Mouse (Mus musculus) stomach, embryonic 14.5 days (tissue): ENCODE results near the gene Litaf. TPM values are rescaled to one million over a fixed set of nuclear protein-coding genes. Genes with fewer than 3 reads are reported as not detected.

Experiments
- ATAC-seq: fragments of 200-750 bp; cut with Nextera tagmentation; 2 replicates; pipeline ENCODE4 v1.8.0; 2017; ENCODE audit warnings: low read depth, moderate TSS enrichment; ENCODE audit not compliant: insufficient number of reproducible peaks, insufficient read depth, low FRiP score
- H3K27ac ChIP-seq: fragments of 300-500 bp; sonication (generic); 2 replicates; pipeline ENCODE4 v1.5.1; 2014; ENCODE audit warnings: mild to moderate bottlenecking, low read length, moderate library complexity, mixed read lengths
- H3K27me3 ChIP-seq: fragments of 300-500 bp; sonication (generic); 2 replicates; pipeline ENCODE4 v1.6.1; 2014; ENCODE audit warnings: low read length, control low read depth, mixed read lengths; ENCODE audit not compliant: control insufficient read depth, insufficient read depth
- H3K36me3 ChIP-seq: fragments of 300-500 bp; sonication (generic); 2 replicates; pipeline ENCODE4 v1.6.1; 2014; ENCODE audit warnings: mild to moderate bottlenecking, control low read depth, low read length, moderate library complexity, mixed read lengths; ENCODE audit not compliant: control insufficient read depth, insufficient read depth
- H3K4me1 ChIP-seq: fragments of 300-500 bp; sonication (generic); 2 replicates; pipeline ENCODE4 v1.6.1; 2014; ENCODE audit warnings: low read length, control low read depth, mixed read lengths; ENCODE audit not compliant: control insufficient read depth, insufficient read depth
- H3K4me2 ChIP-seq: fragments of 300-500 bp; sonication (generic); replicated peaks from 2 replicates; pipeline ENCODE4 v1.6.1; 2014; ENCODE audit warnings: low read depth, low read length, control low read depth
- H3K4me3 ChIP-seq: fragments of 300-500 bp; sonication (generic); 2 replicates; pipeline ENCODE4 v1.5.1; 2014; ENCODE audit warnings: low read depth, low read length, control low read depth
- H3K9ac ChIP-seq: fragments of 300-500 bp; sonication (generic); replicated peaks from 2 replicates; pipeline ENCODE4 v1.6.1; 2014; ENCODE audit warnings: low read depth, mild to moderate bottlenecking, control low read depth, low read length, moderate library complexity, mixed read lengths
- H3K9me3 ChIP-seq: fragments of 300-500 bp; sonication (generic); 2 replicates; pipeline ENCODE4 v1.6.1; 2016; ENCODE audit warnings: low read depth, low read length, control low read depth; ENCODE audit not compliant: control insufficient read depth
- WGBS: fragments of 180-500 bp; shearing (Covaris S2); extraction: QIAGEN DNeasy Blood & Tissue Kit; methylation state at CpG from one replicate; pipeline ENCODE4 v1.1.7; 2014; 5-methylcytosine and 5-hydroxymethylcytosine counted together
- polyA plus RNA-seq: library from polyadenylated mRNA; unstranded; fragments of >200 nt; fragmentation: Nextera tagmentation; extraction: Ambion mirVana; gene quantifications from 2 replicates; pipeline ENCODE4 v1.2.1, GENCODE M21; 2014

Gene Litaf
- polyA plus RNA-seq, 1 experiment from 2014 or later: 107 TPM

DNA sequence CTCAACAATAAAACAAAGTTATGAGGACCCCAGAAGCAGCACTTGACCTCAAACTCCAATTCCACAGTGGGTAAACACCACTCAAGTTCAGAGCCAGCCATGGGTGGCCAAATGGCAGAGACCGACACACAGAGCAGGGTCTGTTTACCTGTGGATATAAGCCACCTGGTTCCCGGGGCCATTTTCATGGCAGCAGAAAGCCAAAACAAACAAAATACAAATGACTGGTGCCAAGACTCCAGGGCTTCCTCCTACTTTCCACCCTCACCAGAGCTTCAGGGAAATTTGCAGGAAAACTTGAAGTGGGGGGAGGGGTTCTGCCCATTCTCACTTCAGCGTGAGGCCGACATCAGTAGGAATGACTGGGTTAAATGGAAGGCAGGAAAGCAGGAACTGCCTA lies 75.2 kb downstream of the Litaf start:
- Histone ChIP-seq H3K9ac (no peak overlapping the region), H3K9me3 (peaks cover 4% of the 10 kb centered on the region; the same call in 1 of the 2 replicates), H3K27me3 (no peaks in the 10 kb centered on the region), H3K4me2 (0 out of 2 replicates have a peak overlapping the region, but pooled peaks have one; percentile 4), H3K4me1 (peaks cover 8% of the 10 kb centered on the region; the same call in 1 of the 2 replicates), H3K27ac (no peak overlapping the region), H3K36me3 (peaks cover 6% of the 10 kb centered on the region; the same call in 1 of the 2 replicates), H3K4me3 (no peak overlapping the region)
- no peak for ATAC-seq
- 52% methylated on average over 4 of the region's 4 CpGs for WGBS

DNA sequence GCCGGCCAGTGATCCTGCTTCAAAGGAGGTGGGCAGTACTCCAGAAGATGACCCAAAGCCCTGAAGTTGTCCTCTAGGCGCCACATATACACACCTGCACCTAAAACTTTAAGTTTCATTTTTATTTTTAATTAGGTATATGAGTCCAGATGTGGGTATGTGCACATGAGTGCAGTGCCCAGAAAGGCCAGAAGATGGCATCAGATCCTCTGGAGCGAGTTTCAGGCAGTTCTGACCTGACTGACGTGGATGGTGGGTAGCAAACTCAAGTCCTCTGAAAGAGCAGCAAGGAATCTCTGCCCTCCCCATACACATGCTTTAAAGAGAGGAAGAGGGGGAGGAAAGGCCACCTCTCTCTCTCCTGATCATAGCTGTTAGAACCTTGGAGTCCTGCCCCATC lies 76.1 kb downstream of the Litaf start:
- ATAC-seq: no peak
- 91% methylated on average over 4 of the region's 4 CpGs for WGBS

DNA sequence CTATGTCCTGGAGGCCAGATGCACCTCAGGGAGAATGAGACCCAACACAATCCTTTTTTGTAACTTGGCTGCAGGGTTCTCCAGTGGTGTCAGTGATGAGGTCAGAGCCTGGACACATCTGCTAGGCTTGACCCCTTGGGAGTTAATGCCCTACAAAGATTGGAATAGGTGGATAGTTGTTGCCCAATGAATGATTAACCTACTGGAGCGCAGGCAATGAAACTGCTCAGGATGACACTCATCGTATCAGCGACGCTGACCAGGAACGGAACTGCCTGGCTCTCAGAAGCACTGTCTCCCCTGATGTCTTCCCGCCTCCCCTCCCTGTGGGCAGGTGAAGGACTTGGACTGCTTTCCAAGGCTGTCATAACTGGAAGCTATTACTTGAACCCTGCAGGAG lies 76.6 kb downstream of the Litaf start:
- WGBS: 97% methylated on average over 6 of the region's 6 CpGs
- Histone ChIP-seq H3K4me2 (no peak overlapping the region), H3K4me1 (peaks cover 8% of the 10 kb centered on the region; the same call in 1 of the 2 replicates), H3K4me3 (no peak overlapping the region), H3K36me3 (peaks cover 6% of the 10 kb centered on the region; the same call in 1 of the 2 replicates), H3K27ac (no peak overlapping the region), H3K27me3 (no peaks in the 10 kb centered on the region), H3K9me3 (peaks cover 4% of the 10 kb centered on the region; the same call in 1 of the 2 replicates), H3K9ac (no peak overlapping the region)
- ATAC-seq: no peak

More for the DNA sequence above, 76.1 kb downstream of the Litaf start:
- Histone ChIP-seq H3K4me1 (peaks cover 8% of the 10 kb centered on the region; the same call in 1 of the 2 replicates), H3K27me3 (no peaks in the 10 kb centered on the region), H3K9me3 (peaks cover 4% of the 10 kb centered on the region; the same call in 1 of the 2 replicates), H3K4me2 (no peak overlapping the region), H3K36me3 (peaks cover 6% of the 10 kb centered on the region; the same call in 1 of the 2 replicates), H3K9ac (no peak overlapping the region), H3K27ac (no peak overlapping the region), H3K4me3 (no peak overlapping the region)

DNA sequence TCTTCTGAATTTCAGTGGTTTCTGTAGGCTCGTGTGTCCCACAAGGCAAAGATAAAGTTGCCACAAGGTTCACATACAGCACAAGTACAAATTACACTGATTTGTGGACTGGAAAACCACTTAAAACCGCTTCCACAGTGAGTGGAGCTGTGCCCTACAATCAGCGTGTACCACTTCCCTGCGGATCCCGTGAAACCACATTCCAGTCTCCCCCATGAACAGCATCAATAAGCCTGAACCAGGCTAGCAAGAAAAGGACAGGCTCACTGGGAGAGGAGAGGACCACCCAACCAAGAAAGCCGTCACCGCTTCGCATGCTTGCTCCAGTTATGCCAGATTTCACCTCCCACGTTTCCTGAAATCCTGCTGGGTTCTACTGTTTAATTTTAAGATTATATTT lies 77.7 kb downstream of the Litaf start:
- no peak overlapping the region for H3K4me3 ChIP-seq
- no peak overlapping the region for H3K27ac ChIP-seq
- H3K9me3 ChIP-seq: peaks cover 4% of the 10 kb centered on the region; the same call in 1 of the 2 replicates
- 77% methylated on average over 9 of the region's 9 CpGs for WGBS
- no peaks in the 10 kb centered on the region for H3K27me3 ChIP-seq
- no peak overlapping the region for H3K4me2 ChIP-seq
- no peak overlapping the region for H3K9ac ChIP-seq
- no peak for ATAC-seq
- H3K4me1 ChIP-seq: peaks cover 8% of the 10 kb centered on the region; the same call in 1 of the 2 replicates
- H3K36me3 ChIP-seq: peaks cover 6% of the 10 kb centered on the region; the same call in 1 of the 2 replicates

DNA sequence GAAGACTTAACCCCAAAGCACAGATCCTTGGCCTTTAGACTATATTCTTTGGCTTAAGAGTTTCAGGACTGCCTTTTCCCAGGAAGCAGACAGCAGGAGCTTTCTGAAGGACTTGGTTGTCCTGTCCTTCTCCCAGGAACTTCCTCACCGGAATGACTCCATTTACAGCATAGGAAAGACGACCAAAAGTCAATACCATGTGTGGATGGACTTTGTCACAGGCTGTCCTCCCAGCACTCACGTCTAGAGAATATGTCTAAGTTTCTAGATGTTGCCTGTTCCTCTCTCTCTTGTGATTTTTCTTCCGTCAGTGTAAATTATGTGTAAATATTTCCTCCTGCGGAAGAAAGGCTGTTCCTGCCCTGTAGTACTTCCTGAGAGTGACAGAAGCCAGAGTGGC lies 81.4 kb downstream of the Litaf start:
- Histone ChIP-seq H3K4me2 (no peak overlapping the region), H3K4me3 (no peak overlapping the region), H3K4me1 (peaks cover 7% of the 10 kb centered on the region), H3K36me3 (peaks cover 4% of the 10 kb centered on the region; the same call in 1 of the 2 replicates), H3K27me3 (no peaks in the 10 kb centered on the region), H3K27ac (no peak overlapping the region; the same call in 1 of the 2 replicates), H3K9ac (no peak overlapping the region), H3K9me3 (no peaks in the 10 kb centered on the region)
- ATAC-seq: no peak
- 49% methylated on average over 5 of the region's 5 CpGs for WGBS

DNA sequence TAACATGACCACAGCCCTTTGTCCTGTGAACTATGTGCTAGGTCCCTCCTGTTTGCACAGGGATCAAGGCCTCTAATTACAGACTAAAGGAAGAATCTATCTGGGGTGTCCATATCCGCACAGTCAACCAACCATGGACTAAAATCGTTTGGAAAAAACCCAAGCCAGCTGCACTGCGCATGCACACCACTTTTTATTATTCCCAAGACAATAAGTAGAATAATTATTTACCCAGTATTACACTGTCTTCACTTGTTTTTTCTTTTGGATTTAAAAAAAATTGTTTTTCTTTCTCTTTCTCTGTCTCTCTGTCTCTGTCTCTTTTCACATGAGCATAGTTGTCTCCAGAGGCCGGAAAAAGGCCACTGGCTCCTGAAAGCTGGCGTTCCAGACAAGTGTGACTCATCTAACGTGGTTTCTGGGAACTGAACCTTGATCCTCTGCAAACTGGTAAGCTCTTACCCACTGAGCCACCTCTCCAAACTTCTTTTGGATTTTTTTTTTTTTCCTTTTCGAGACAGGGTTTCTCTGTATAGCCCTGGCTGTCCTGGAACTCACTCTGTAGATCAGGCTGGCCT lies 84.4 kb downstream of the Litaf start:
- peaks cover 14% of the 10 kb centered on the region for H3K4me1 ChIP-seq

DNA sequence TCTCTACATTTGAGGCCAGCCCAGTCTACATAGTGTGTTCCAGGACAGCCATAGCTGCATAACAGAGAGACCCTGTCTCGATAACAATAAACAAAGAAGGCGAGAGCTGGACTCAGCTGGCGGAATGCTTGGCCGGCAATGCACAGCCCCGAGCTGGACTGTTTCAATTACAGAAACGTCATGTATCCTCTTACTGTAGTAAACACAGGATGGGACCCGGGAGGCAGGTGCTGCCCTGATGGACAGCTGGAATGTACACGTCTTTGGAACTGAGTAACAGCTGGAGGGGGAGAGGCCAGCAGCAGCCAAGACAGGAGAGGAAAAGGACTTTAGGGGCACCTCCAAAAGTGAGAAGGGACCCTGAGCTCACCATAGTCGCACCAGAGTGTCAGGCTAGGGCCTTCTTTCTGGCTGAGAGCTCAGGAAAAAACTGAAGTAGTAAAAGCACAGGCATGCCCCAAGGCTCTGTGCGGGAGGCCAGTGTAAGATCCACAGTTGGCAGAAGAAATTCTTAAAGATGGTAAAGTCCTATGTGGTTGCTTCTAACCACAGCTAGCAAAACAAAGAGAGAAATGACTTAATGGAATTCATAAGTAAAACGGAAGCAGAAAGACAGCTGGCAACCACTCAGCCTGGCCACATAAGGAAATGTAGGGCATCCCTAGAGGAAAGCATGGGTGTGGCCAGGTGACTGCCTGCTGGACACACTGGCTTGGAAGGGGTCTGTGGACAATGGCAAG lies 86.7 kb downstream of the Litaf start:
- Histone ChIP-seq H3K27ac (peak overlapping the region; percentile 75; the same call in 1 of the 2 replicates), H3K4me3 (no peak overlapping the region), H3K36me3 (no peaks in the 10 kb centered on the region), H3K27me3 (no peaks in the 10 kb centered on the region), H3K9me3 (no peaks in the 10 kb centered on the region), H3K9ac (no peak overlapping the region), H3K4me2 (no peak overlapping the region), H3K4me1 (peaks cover 16% of the 10 kb centered on the region)
- WGBS: 34% methylated on average over 11 of the region's 11 CpGs
- peak; percentile 59; the same call in 1 of the 2 replicates for ATAC-seq

More for the DNA sequence above, 84.4 kb downstream of the Litaf start:
- H3K4me3 ChIP-seq: no peak overlapping the region
- H3K27me3 ChIP-seq: no peaks in the 10 kb centered on the region
- H3K4me2 ChIP-seq: no peak overlapping the region
- no peak overlapping the region for H3K27ac ChIP-seq
- no peaks in the 10 kb centered on the region for H3K36me3 ChIP-seq
- whole genome bisulfite sequencing: 69% methylated on average over 7 of the region's 7 CpGs
- no peak for ATAC-seq
- no peak overlapping the region for H3K9ac ChIP-seq
- no peaks in the 10 kb centered on the region for H3K9me3 ChIP-seq

DNA sequence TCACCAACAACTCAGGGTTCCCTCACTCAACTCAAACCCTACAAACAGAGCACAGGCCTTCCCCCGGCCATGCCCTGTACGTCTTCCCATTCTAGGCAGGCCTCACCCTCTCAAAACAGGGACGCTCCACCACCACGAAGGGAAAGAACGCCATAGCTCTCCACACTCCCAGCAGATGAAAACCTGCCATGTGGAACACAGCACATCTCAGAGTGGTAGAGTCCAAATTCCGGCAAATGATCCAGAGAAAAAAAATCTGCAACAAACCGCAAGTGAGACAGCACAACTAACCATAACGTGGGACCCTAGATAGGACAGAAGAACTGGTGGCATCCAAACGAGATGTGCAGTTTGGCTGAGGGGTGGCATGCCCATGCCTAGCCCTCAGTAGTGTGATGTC lies 88.1 kb downstream of the Litaf start:
- no peak overlapping the region for H3K9ac ChIP-seq
- peaks cover 16% of the 10 kb centered on the region for H3K4me1 ChIP-seq
- H3K9me3 ChIP-seq: no peaks in the 10 kb centered on the region
- H3K4me3 ChIP-seq: no peak overlapping the region
- 91% methylated on average over 9 of the region's 9 CpGs for WGBS
- no peak for ATAC-seq
- H3K27ac ChIP-seq: no peak overlapping the region
- H3K27me3 ChIP-seq: no peaks in the 10 kb centered on the region
- H3K36me3 ChIP-seq: no peaks in the 10 kb centered on the region
- no peak overlapping the region for H3K4me2 ChIP-seq
